Mouse (Mus musculus): ENCODE data around the gene Gm20532. TPM values are rescaled to one million over a fixed set of nuclear protein-coding genes. Genes with fewer than 3 reads are reported as not detected.

Gm20532 gene
- polyA plus RNA-seq, 1 experiment from 2014 or later = not detected

- no peaks in the 10 kb centered on the region for H3K9me3 ChIP-seq (ENCODE audit: control insufficient read depth, low read length)
- no peak within 1 kb of the TSS for H3K27ac ChIP-seq (ENCODE audit: low read depth, low read length)
- H3K9ac ChIP-seq (ENCODE audit: low read depth, low read length) = peak within 1 kb of the TSS; percentile 74
- no peaks in the 10 kb centered on the region for H3K36me3 ChIP-seq (ENCODE audit: control insufficient read depth, insufficient read depth, low read length)
- peak within 1 kb of the TSS; percentile 64 for H3K4me3 ChIP-seq (ENCODE audit: low read length)
- ATAC-seq = peak; percentile 77
- peaks cover 13% of the 10 kb centered on the region; the same call in 1 of the 2 replicates for H3K4me1 ChIP-seq (ENCODE audit: control insufficient read depth, insufficient read depth, low read depth, low read length)
- H3K27me3 ChIP-seq (replicated peaks; ENCODE audit: control insufficient read depth, insufficient read depth, low read length) = peaks cover 14% of the 10 kb centered on the region
- H3K4me2 ChIP-seq (ENCODE audit: low read length) = peak within 1 kb of the TSS; percentile 85
- WGBS = 1% methylated on average over 60 of the region's 103 CpGs
Observed at GRCm38 (mm10) chr2:26603720-26604671, 17.6 kb downstream of the Gm20532 start, which contains the start of gene Agpat2. Gene Agpat2, minus strand, starts transcription at chr2:26604417.

GRCm38 (mm10) chr2:26605331-26605730 is 18.9 kb downstream of the Gm20532 start:
- Histone ChIP-seq H3K9ac (ENCODE audit: low read depth, low read length) (no peak overlapping the region), H3K36me3 (ENCODE audit: control insufficient read depth, insufficient read depth, low read length) (no peaks in the 10 kb centered on the region), H3K9me3 (ENCODE audit: control insufficient read depth, low read length) (no peaks in the 10 kb centered on the region), H3K27ac (ENCODE audit: low read depth, low read length) (no peak overlapping the region), H3K27me3 (replicated peaks; ENCODE audit: control insufficient read depth, insufficient read depth, low read length) (peaks cover 14% of the 10 kb centered on the region), H3K4me3 (ENCODE audit: low read length) (no peak overlapping the region), H3K4me2 (ENCODE audit: low read length) (no peak overlapping the region), H3K4me1 (ENCODE audit: control insufficient read depth, insufficient read depth, low read depth, low read length) (peaks cover 13% of the 10 kb centered on the region; the same call in 1 of the 2 replicates)
- ATAC-seq = no peak
- 86% methylated on average over 8 of the region's 8 CpGs for WGBS

- Histone ChIP-seq H3K27me3 (replicated peaks; ENCODE audit: control insufficient read depth, insufficient read depth, low read length) (peaks cover 14% of the 10 kb centered on the region), H3K4me3 (ENCODE audit: low read length) (no peak overlapping the region), H3K4me2 (ENCODE audit: low read length) (no peak overlapping the region), H3K9me3 (ENCODE audit: control insufficient read depth, low read length) (no peaks in the 10 kb centered on the region), H3K36me3 (ENCODE audit: control insufficient read depth, insufficient read depth, low read length) (no peaks in the 10 kb centered on the region), H3K9ac (ENCODE audit: low read depth, low read length) (no peak overlapping the region), H3K4me1 (ENCODE audit: control insufficient read depth, insufficient read depth, low read depth, low read length) (peaks cover 13% of the 10 kb centered on the region; the same call in 1 of the 2 replicates), H3K27ac (ENCODE audit: low read depth, low read length) (no peak overlapping the region)
- no peak for ATAC-seq
- WGBS = 85% methylated on average over 3 of the region's 3 CpGs
Observed at GRCm38 (mm10) chr2:26606579-26606978, 20.1 kb downstream of the Gm20532 start.

- Histone ChIP-seq H3K4me1 (ENCODE audit: control insufficient read depth, insufficient read depth, low read depth, low read length) (peaks cover 13% of the 10 kb centered on the region; the same call in 1 of the 2 replicates), H3K4me2 (ENCODE audit: low read length) (no peak overlapping the region), H3K36me3 (ENCODE audit: control insufficient read depth, insufficient read depth, low read length) (no peaks in the 10 kb centered on the region), H3K9ac (ENCODE audit: low read depth, low read length) (no peak overlapping the region), H3K27me3 (replicated peaks; ENCODE audit: control insufficient read depth, insufficient read depth, low read length) (peaks cover 14% of the 10 kb centered on the region), H3K9me3 (ENCODE audit: control insufficient read depth, low read length) (no peaks in the 10 kb centered on the region), H3K27ac (ENCODE audit: low read depth, low read length) (no peak overlapping the region), H3K4me3 (ENCODE audit: low read length) (no peak overlapping the region)
- WGBS = 60% methylated on average over 6 of the region's 6 CpGs
- 0 out of 2 replicates have a peak, but pooled peaks have one; percentile 9 for ATAC-seq
Observed at GRCm38 (mm10) chr2:26607056-26607910, 20.8 kb downstream of the Gm20532 start.

GRCm38 (mm10) chr2:26608781-26609180 is 22.3 kb downstream of the Gm20532 start:
- H3K4me1 ChIP-seq (ENCODE audit: control insufficient read depth, insufficient read depth, low read depth, low read length) = peaks cover 7% of the 10 kb centered on the region; the same call in 1 of the 2 replicates
- no peaks in the 10 kb centered on the region for H3K9me3 ChIP-seq (ENCODE audit: control insufficient read depth, low read length)
- no peak for ATAC-seq
- no peaks in the 10 kb centered on the region for H3K36me3 ChIP-seq (ENCODE audit: control insufficient read depth, insufficient read depth, low read length)
- H3K4me3 ChIP-seq (ENCODE audit: low read length) = no peak overlapping the region
- H3K4me2 ChIP-seq (ENCODE audit: low read length) = no peak overlapping the region
- peaks cover 7% of the 10 kb centered on the region for H3K27me3 ChIP-seq (replicated peaks; ENCODE audit: control insufficient read depth, insufficient read depth, low read length)
- H3K27ac ChIP-seq (ENCODE audit: low read depth, low read length) = no peak overlapping the region
- H3K9ac ChIP-seq (ENCODE audit: low read depth, low read length) = no peak overlapping the region

- H3K4me3 ChIP-seq (ENCODE audit: low read length) = no peak overlapping the region
- peaks cover 3% of the 10 kb centered on the region; the same call in 1 of the 2 replicates for H3K27me3 ChIP-seq (replicated peaks; ENCODE audit: control insufficient read depth, insufficient read depth, low read length)
- no peaks in the 10 kb centered on the region for H3K36me3 ChIP-seq (ENCODE audit: control insufficient read depth, insufficient read depth, low read length)
- H3K27ac ChIP-seq (ENCODE audit: low read depth, low read length) = no peak overlapping the region
- no peak for ATAC-seq
- no peaks in the 10 kb centered on the region for H3K9me3 ChIP-seq (ENCODE audit: control insufficient read depth, low read length)
- H3K9ac ChIP-seq (ENCODE audit: low read depth, low read length) = no peak overlapping the region
- H3K4me2 ChIP-seq (ENCODE audit: low read length) = no peak overlapping the region
- peaks cover 2% of the 10 kb centered on the region; the same call in 1 of the 2 replicates for H3K4me1 ChIP-seq (ENCODE audit: control insufficient read depth, insufficient read depth, low read depth, low read length)
Observed at GRCm38 (mm10) chr2:26609261-26609661, 22.8 kb downstream of the Gm20532 start.

GRCm38 (mm10) chr2:26610526-26610925 is 24.1 kb downstream of the Gm20532 start:
- Histone ChIP-seq H3K36me3 (ENCODE audit: control insufficient read depth, insufficient read depth, low read length) (no peaks in the 10 kb centered on the region), H3K27me3 (replicated peaks; ENCODE audit: control insufficient read depth, insufficient read depth, low read length) (0 out of 2 replicates have a peak, but pooled peaks cover under 1% of the 10 kb centered on the region), H3K4me1 (ENCODE audit: control insufficient read depth, insufficient read depth, low read depth, low read length) (no peaks in the 10 kb centered on the region), H3K9me3 (ENCODE audit: control insufficient read depth, low read length) (no peaks in the 10 kb centered on the region), H3K4me2 (ENCODE audit: low read length) (no peak overlapping the region), H3K4me3 (ENCODE audit: low read length) (no peak overlapping the region), H3K9ac (ENCODE audit: low read depth, low read length) (no peak overlapping the region), H3K27ac (ENCODE audit: low read depth, low read length) (no peak overlapping the region)
- ATAC-seq = no peak
- WGBS = 71% methylated on average over 3 of the region's 3 CpGs

GRCm38 (mm10) chr2:26611054-26611453 is 24.6 kb downstream of the Gm20532 start:
- no peak for ATAC-seq
- Histone ChIP-seq H3K9ac (ENCODE audit: low read depth, low read length) (no peak overlapping the region), H3K9me3 (ENCODE audit: control insufficient read depth, low read length) (no peaks in the 10 kb centered on the region), H3K27ac (ENCODE audit: low read depth, low read length) (no peak overlapping the region), H3K4me3 (ENCODE audit: low read length) (no peak overlapping the region), H3K4me2 (ENCODE audit: low read length) (no peak overlapping the region), H3K36me3 (ENCODE audit: control insufficient read depth, insufficient read depth, low read length) (no peaks in the 10 kb centered on the region), H3K27me3 (replicated peaks; ENCODE audit: control insufficient read depth, insufficient read depth, low read length) (no peaks in the 10 kb centered on the region), H3K4me1 (ENCODE audit: control insufficient read depth, insufficient read depth, low read depth, low read length) (no peaks in the 10 kb centered on the region)

GRCm38 (mm10) chr2:26611896-26612295 is 25.5 kb downstream of the Gm20532 start:
- H3K27me3 ChIP-seq (replicated peaks; ENCODE audit: control insufficient read depth, insufficient read depth, low read length) = no peaks in the 10 kb centered on the region
- ATAC-seq = no peak
- H3K9ac ChIP-seq (ENCODE audit: low read depth, low read length) = no peak overlapping the region

More at GRCm38 (mm10) chr2:26611896-26612295, 25.5 kb downstream of the Gm20532 start:
- no peak overlapping the region for H3K4me2 ChIP-seq (ENCODE audit: low read length)
- H3K9me3 ChIP-seq (ENCODE audit: control insufficient read depth, low read length) = no peaks in the 10 kb centered on the region
- no peaks in the 10 kb centered on the region for H3K36me3 ChIP-seq (ENCODE audit: control insufficient read depth, insufficient read depth, low read length)
- H3K27ac ChIP-seq (ENCODE audit: low read depth, low read length) = no peak overlapping the region
- no peaks in the 10 kb centered on the region for H3K4me1 ChIP-seq (ENCODE audit: control insufficient read depth, insufficient read depth, low read depth, low read length)
- H3K4me3 ChIP-seq (ENCODE audit: low read length) = no peak overlapping the region

Measured in hindbrain, embryonic 16.5 days (tissue).